Mouse (Mus musculus) limb, embryonic 10.5 days (tissue): ENCODE results near the gene Parn. TPM values are rescaled to one million over a fixed set of nuclear protein-coding genes. Genes with fewer than 3 reads are reported as not detected.
A peak's percentile ranks its signal among the peaks of the same experiment; 100 is the strongest.

ENCODE experiments used
- DNase-seq: peaks from one replicate; pipeline ENCODE4 v3.0.0-alpha.2; 2017; ENCODE audit warnings: low spot score
- H3K27ac ChIP-seq: fragments of 300-500 bp; sonication (generic); 2 replicates; pipeline ENCODE4 v1.5.1; 2016; ENCODE audit warnings: mild to moderate bottlenecking
- H3K27me3 ChIP-seq: fragments of 300-500 bp; sonication (generic); 2 replicates; pipeline ENCODE4 v1.6.1; 2016; ENCODE audit warnings: low read depth, mild to moderate bottlenecking; ENCODE audit not compliant: poor library complexity, severe bottlenecking
- H3K36me3 ChIP-seq: fragments of 300-500 bp; sonication (generic); 2 replicates; pipeline ENCODE4 v1.6.1; 2016; ENCODE audit warnings: mild to moderate bottlenecking, moderate library complexity
- H3K4me1 ChIP-seq: fragments of 300-500 bp; sonication (generic); 2 replicates; pipeline ENCODE4 v1.6.1; 2016
- H3K4me3 ChIP-seq: fragments of 300-500 bp; sonication (generic); 2 replicates; pipeline ENCODE4 v1.5.1; 2016; ENCODE audit warnings: mild to moderate bottlenecking, moderate library complexity
- H3K9me3 ChIP-seq: fragments of 300-500 bp; sonication (generic); replicated peaks from 2 replicates; pipeline ENCODE4 v1.6.1; 2016; ENCODE audit warnings: mild to moderate bottlenecking
- WGBS: fragments of 180-500 bp; shearing (Covaris S2); methylation state at CpG from one replicate; pipeline ENCODE4 v1.1.7; 2016; 5-methylcytosine and 5-hydroxymethylcytosine counted together
- polyA plus RNA-seq: library from polyadenylated mRNA; unstranded; fragments of >200 nt; fragmentation: Nextera tagmentation; extraction: Ambion mirVana; gene quantifications from 2 replicates; pipeline ENCODE4 v1.2.1, GENCODE M21; 2016

The Parn gene
- polyA plus RNA-seq, 1 experiment from 2014 or later = 46.6 TPM

GRCm38 (mm10) chr16:13568280-13568679 lies 99.7 kb downstream of the Parn start:
- DNase-seq = no peak
- 92% methylated on average over 2 of the region's 2 CpGs for WGBS
- Histone ChIP-seq H3K36me3 (no peaks in the 10 kb centered on the region), H3K27ac (no peak overlapping the region), H3K4me1 (no peaks in the 10 kb centered on the region), H3K27me3 (no peaks in the 10 kb centered on the region), H3K4me3 (no peak overlapping the region), H3K9me3 (no peaks in the 10 kb centered on the region)

- WGBS = 83% methylated on average over 1 of the region's 1 CpGs
- no peak for DNase-seq
- H3K36me3 ChIP-seq = no peaks in the 10 kb centered on the region
- H3K4me3 ChIP-seq = no peak overlapping the region
- no peaks in the 10 kb centered on the region for H3K4me1 ChIP-seq
- no peaks in the 10 kb centered on the region for H3K9me3 ChIP-seq
- no peak overlapping the region for H3K27ac ChIP-seq
- no peaks in the 10 kb centered on the region for H3K27me3 ChIP-seq
Observed at GRCm38 (mm10) chr16:13567614-13568013, 100.4 kb downstream of the Parn start.

GRCm38 (mm10) chr16:13566351-13566750 lies 101.6 kb downstream of the Parn start:
- Histone ChIP-seq H3K27me3 (no peaks in the 10 kb centered on the region), H3K9me3 (no peaks in the 10 kb centered on the region), H3K36me3 (no peaks in the 10 kb centered on the region), H3K4me3 (no peak overlapping the region), H3K4me1 (no peaks in the 10 kb centered on the region), H3K27ac (no peak overlapping the region)
- WGBS = 91% methylated on average over 6 of the region's 6 CpGs
- DNase-seq = no peak

DNA sequence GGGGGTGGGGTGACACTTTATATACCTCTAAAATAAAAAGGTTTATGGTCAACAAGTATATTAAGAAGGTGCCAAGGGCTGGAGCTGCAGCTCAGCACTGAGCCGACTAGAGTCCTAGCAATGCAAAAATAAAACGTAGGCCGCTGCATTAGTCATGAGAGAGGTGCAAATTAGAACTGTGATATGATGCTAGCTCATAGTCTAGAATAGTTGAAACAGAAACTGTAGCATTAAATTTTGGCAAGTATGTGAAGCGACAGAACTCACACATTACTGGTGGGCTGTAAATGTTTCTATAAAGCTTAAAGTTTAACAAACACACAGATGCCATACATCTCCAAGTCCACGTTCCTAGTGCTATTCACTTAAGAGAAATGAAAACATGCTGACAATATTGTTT lies 102.7 kb downstream of the Parn start:
- no peak for DNase-seq
- H3K27me3 ChIP-seq = no peaks in the 10 kb centered on the region
- WGBS = 93% methylated on average over 5 of the region's 5 CpGs
- H3K9me3 ChIP-seq = no peaks in the 10 kb centered on the region
- no peak overlapping the region for H3K4me3 ChIP-seq
- no peak overlapping the region for H3K27ac ChIP-seq
- no peaks in the 10 kb centered on the region for H3K4me1 ChIP-seq
- H3K36me3 ChIP-seq = 0 out of 2 replicates have a peak, but pooled peaks cover 3% of the 10 kb centered on the region

DNA sequence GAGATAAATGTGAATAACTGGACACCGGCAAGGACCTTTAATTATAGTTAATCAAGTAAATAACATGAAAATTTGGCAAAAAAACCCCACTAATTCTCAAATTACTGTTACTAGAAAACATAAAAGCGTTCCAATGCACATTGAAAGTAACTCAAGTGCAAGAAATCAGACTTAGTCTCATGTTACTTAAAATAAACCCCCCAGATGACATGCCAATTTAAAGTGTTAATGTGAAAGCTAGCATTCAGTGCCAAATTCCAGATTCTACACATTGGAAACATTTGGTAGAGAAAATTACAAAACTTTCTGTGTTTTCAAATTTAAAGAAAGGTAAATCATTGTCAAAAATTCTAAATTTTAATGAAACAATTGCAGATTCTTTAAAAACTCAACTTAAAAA lies 110.2 kb downstream of the Parn start:
- H3K4me1 ChIP-seq = no peaks in the 10 kb centered on the region; the same call in 1 of the 2 replicates
- H3K36me3 ChIP-seq = peaks cover 10% of the 10 kb centered on the region; the same call in 1 of the 2 replicates
- no peaks in the 10 kb centered on the region for H3K27me3 ChIP-seq
- no peak overlapping the region for H3K4me3 ChIP-seq
- H3K27ac ChIP-seq = no peak overlapping the region
- WGBS = 81% methylated on average over 2 of the region's 2 CpGs
- no peaks in the 10 kb centered on the region for H3K9me3 ChIP-seq
- no peak for DNase-seq

GRCm38 (mm10) chr16:13556954-13557470 lies 111.0 kb downstream of the Parn start:
- H3K27me3 ChIP-seq = no peaks in the 10 kb centered on the region
- no peaks in the 10 kb centered on the region; the same call in 1 of the 2 replicates for H3K4me1 ChIP-seq
- no peak overlapping the region for H3K4me3 ChIP-seq
- no peak overlapping the region for H3K27ac ChIP-seq
- 87% methylated on average over 9 of the region's 9 CpGs for WGBS
- H3K9me3 ChIP-seq = no peaks in the 10 kb centered on the region
- H3K36me3 ChIP-seq = peaks cover 10% of the 10 kb centered on the region; the same call in 1 of the 2 replicates
- DNase-seq = no peak

DNA sequence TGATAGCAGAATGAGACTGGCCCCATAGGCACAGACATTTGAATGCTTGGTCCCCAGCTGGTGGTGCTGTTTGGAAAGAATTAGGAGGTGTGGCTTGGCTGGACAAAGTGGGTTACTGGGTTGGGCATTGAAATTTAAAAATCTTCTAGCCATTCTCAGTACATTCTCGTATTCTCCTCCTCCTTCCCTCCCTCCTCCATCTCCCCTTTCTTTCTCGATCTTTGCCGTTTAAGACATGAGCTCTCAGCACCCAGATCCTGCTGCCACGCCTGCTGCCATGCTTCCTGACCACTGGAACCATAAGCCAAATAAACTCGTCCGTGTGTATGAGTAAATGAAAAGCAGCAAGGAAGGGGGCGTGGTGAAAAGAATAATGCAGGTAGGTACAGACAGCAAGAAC lies 111.5 kb downstream of the Parn start:
- Histone ChIP-seq H3K36me3 (peaks cover 10% of the 10 kb centered on the region; the same call in 1 of the 2 replicates), H3K4me1 (no peaks in the 10 kb centered on the region; the same call in 1 of the 2 replicates), H3K9me3 (no peaks in the 10 kb centered on the region), H3K4me3 (no peak overlapping the region), H3K27ac (no peak overlapping the region), H3K27me3 (no peaks in the 10 kb centered on the region)
- no peak for DNase-seq
- 92% methylated on average over 7 of the region's 7 CpGs for WGBS

DNA sequence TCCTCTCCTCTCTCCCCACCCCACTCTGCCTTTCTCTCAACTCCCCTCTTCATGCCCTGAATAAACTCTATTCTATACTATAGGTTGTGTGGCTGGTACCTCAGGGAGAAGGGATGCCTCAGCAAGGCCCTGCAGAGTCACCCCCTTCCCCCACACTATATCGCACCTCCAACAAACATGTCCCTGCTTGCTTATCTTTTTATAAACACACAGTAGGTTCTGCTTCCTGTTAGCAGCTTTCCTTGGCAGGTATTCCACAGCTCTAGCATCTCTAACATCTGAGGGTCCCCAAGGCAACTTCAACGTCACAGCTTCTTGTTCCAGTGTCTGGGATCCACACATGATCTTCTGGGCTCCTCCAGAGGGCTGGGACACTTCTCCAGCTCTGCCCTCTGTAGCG lies 117.3 kb downstream of the Parn start:
- peaks cover 3% of the 10 kb centered on the region; the same call in 1 of the 2 replicates for H3K9me3 ChIP-seq
- no peak for DNase-seq
- H3K36me3 ChIP-seq = peaks cover 31% of the 10 kb centered on the region
- WGBS = 94% methylated on average over 3 of the region's 3 CpGs
- no peaks in the 10 kb centered on the region for H3K27me3 ChIP-seq
- H3K4me3 ChIP-seq = no peak overlapping the region
- H3K27ac ChIP-seq = no peak overlapping the region
- no peaks in the 10 kb centered on the region for H3K4me1 ChIP-seq

GRCm38 (mm10) chr16:13549976-13550375 lies 118.0 kb downstream of the Parn start:
- DNase-seq = no peak
- peaks cover 4% of the 10 kb centered on the region; the same call in 1 of the 2 replicates for H3K9me3 ChIP-seq
- H3K4me1 ChIP-seq = no peaks in the 10 kb centered on the region
- H3K4me3 ChIP-seq = no peak overlapping the region
- no peak overlapping the region for H3K27ac ChIP-seq
- WGBS = 92% methylated on average over 2 of the region's 2 CpGs
- peaks cover 34% of the 10 kb centered on the region for H3K36me3 ChIP-seq
- no peaks in the 10 kb centered on the region for H3K27me3 ChIP-seq

GRCm38 (mm10) chr16:13541816-13542215 lies 126.2 kb downstream of the Parn start:
- peaks cover 29% of the 10 kb centered on the region for H3K36me3 ChIP-seq
- no peak overlapping the region for H3K27ac ChIP-seq
- peaks cover 16% of the 10 kb centered on the region for H3K4me1 ChIP-seq
- 82% methylated on average over 4 of the region's 4 CpGs for WGBS
- no peak for DNase-seq
- no peak overlapping the region for H3K4me3 ChIP-seq
- peaks cover 4% of the 10 kb centered on the region; the same call in 1 of the 2 replicates for H3K9me3 ChIP-seq
- no peaks in the 10 kb centered on the region for H3K27me3 ChIP-seq

- Histone ChIP-seq H3K27me3 (no peaks in the 10 kb centered on the region), H3K4me1 (peaks cover 16% of the 10 kb centered on the region), H3K9me3 (peaks cover 2% of the 10 kb centered on the region; the same call in 1 of the 2 replicates), H3K36me3 (peaks cover 23% of the 10 kb centered on the region), H3K27ac (no peak overlapping the region), H3K4me3 (no peak overlapping the region)
- no peak for DNase-seq
- 72% methylated on average over 15 of the region's 15 CpGs for WGBS
Observed at GRCm38 (mm10) chr16:13541121-13541747, 126.7 kb downstream of the Parn start.

GRCm38 (mm10) chr16:13538933-13539648 lies 128.9 kb downstream of the Parn start:
- peaks cover 16% of the 10 kb centered on the region for H3K4me1 ChIP-seq
- WGBS = 89% methylated on average over 9 of the region's 9 CpGs
- H3K27ac ChIP-seq = peak overlapping the region; percentile 19; the same call in 1 of the 2 replicates
- H3K36me3 ChIP-seq = peaks cover 6% of the 10 kb centered on the region; the same call in 1 of the 2 replicates
- no peak for DNase-seq
- no peak overlapping the region for H3K4me3 ChIP-seq
- H3K27me3 ChIP-seq = no peaks in the 10 kb centered on the region
- H3K9me3 ChIP-seq = no peaks in the 10 kb centered on the region
